Mouse (Mus musculus) G1E (cell line): ENCODE data around the gene Fancc. TPM values are rescaled to one million over a fixed set of nuclear protein-coding genes. Genes with fewer than 3 reads are reported as not detected.

Source experiments
- ATAC-seq: 2 replicates; pipeline ENCODE4 v1.8.0; 2016; ENCODE audit warnings: mild to moderate bottlenecking; ENCODE audit not compliant: insufficient number of reproducible peaks, poor library complexity, low FRiP score, severe bottlenecking; ENCODE audit errors: extremely low read depth
- DNase-seq: peaks from one replicate; pipeline ENCODE4 v3.0.0; 2012; ENCODE audit warnings: low spot score
- H3K27me3 ChIP-seq: 2 replicates; pipeline ENCODE4 v1.6.1; 2012; ENCODE audit warnings: mild to moderate bottlenecking, low read length, inconsistent platforms; ENCODE audit not compliant: insufficient read depth
- H3K36me3 ChIP-seq: replicated peaks from 2 replicates; pipeline ENCODE3; 2012; ENCODE audit warnings: mild to moderate bottlenecking, inconsistent platforms
- H3K4me1 ChIP-seq: 2 replicates; pipeline ENCODE4 v1.6.1; 2012; ENCODE audit warnings: low read depth, low read length, inconsistent platforms, mixed read lengths; ENCODE audit not compliant: insufficient read depth
- H3K4me3 ChIP-seq: 2 replicates; pipeline ENCODE4 v1.5.1; 2012; ENCODE audit warnings: low read depth, mild to moderate bottlenecking, inconsistent platforms, low read length, moderate library complexity, mixed read lengths
- H3K9me3 ChIP-seq: replicated peaks from 2 replicates; pipeline ENCODE4 v1.6.1; 2012; ENCODE audit warnings: inconsistent platforms
- CTCF ChIP-seq: IDR thresholded peaks from 2 replicates; pipeline ENCODE4 v1.5.1; 2012; ENCODE audit warnings: low read depth, low read length, inconsistent platforms, mixed read lengths
- GATA1 ChIP-seq: IDR thresholded peaks from 2 replicates; pipeline ENCODE4 v1.6.1; 2012; ENCODE audit warnings: borderline replicate concordance, low read length, inconsistent platforms, mixed read lengths
- GATA2 ChIP-seq: IDR thresholded peaks from 2 replicates; pipeline ENCODE4 v1.6.1; 2012; ENCODE audit warnings: low read depth, low read length, inconsistent platforms, borderline replicate concordance
- POLR2AphosphoS5 ChIP-seq: IDR thresholded peaks from 2 replicates; pipeline ENCODE4 v1.6.1; 2012; ENCODE audit warnings: low read depth, low read length, inconsistent platforms; ENCODE audit not compliant: insufficient replicate concordance
- TAL1 ChIP-seq: conservative IDR thresholded peaks from 2 replicates; pipeline ENCODE4 v1.6.1; 2012; ENCODE audit warnings: low read depth, low read length, inconsistent platforms, mixed read lengths
- polyA plus RNA-seq: library from polyadenylated mRNA; stranded (reverse); fragments of >175 nt; gene quantifications from 2 replicates; pipeline ENCODE4 v1.2.3, GENCODE M21; 2012
- total RNA-seq, 2 experiments: library from RNA; stranded (forward) in 1 of 2; stranded (reverse) in 1 of 2; fragments of 200-1000 nt in 1 of 2; fragments of >200 nt in 1 of 2; fragmentation: Nextera tagmentation in 1 of 2; gene quantifications; 2 replicates each; pipeline ENCODE4 v1.2.3; 2014 to 2017

Fancc gene
- total and polyA plus RNA-seq, 3 experiments: 2.7 to 13.7 (median 6.8) TPM

GRCm38 (mm10) chr13:63262168-63262957 is 234.7 kb downstream of the Fancc start:
- H3K9me3 ChIP-seq: no peaks in the 10 kb centered on the region

DNA sequence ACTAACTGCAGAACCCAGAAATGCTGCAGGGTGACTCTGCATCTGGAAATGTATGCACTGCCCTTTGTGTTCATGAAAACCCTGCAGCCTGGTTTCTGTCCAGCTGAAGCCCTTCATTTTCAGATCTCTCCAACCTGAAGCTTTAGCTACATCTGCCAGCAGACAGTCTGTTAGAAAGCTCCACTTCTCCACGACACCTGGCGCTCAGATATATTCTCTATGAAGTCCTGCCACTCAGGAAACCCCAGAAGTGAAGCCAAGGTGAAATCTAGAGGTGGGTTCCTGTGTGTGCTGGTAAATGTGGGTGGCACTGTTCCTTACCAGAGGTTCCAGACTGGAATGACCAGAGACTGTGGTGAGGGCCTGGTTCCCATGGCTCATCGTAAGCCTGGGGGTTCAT is 235.4 kb downstream of the Fancc start:
- Histone ChIP-seq H3K36me3 (peaks cover 85% of the 10 kb centered on the region), H3K4me1 (no peaks in the 10 kb centered on the region), H3K9me3 (no peaks in the 10 kb centered on the region), H3K4me3 (no peak overlapping the region), H3K27me3 (no peaks in the 10 kb centered on the region)
- ATAC-seq (no peak), DNase-seq (no peak)
- TF ChIP-seq CTCF (no peak), GATA2 (no peak), TAL1 (no peak), GATA1 (no peak), POLR2AphosphoS5 (no peak)

More at GRCm38 (mm10) chr13:63262168-63262957, 234.7 kb downstream of the Fancc start:
- Histone ChIP-seq H3K27me3 (no peaks in the 10 kb centered on the region), H3K36me3 (peaks cover 85% of the 10 kb centered on the region), H3K4me1 (no peaks in the 10 kb centered on the region), H3K4me3 (no peak overlapping the region)
- ATAC-seq (no peak), DNase-seq (no peak)
- TF ChIP-seq POLR2AphosphoS5: no peak
- no peak for TF ChIP-seq GATA1
- TF ChIP-seq CTCF: no peak
- TF ChIP-seq TAL1: no peak

DNA sequence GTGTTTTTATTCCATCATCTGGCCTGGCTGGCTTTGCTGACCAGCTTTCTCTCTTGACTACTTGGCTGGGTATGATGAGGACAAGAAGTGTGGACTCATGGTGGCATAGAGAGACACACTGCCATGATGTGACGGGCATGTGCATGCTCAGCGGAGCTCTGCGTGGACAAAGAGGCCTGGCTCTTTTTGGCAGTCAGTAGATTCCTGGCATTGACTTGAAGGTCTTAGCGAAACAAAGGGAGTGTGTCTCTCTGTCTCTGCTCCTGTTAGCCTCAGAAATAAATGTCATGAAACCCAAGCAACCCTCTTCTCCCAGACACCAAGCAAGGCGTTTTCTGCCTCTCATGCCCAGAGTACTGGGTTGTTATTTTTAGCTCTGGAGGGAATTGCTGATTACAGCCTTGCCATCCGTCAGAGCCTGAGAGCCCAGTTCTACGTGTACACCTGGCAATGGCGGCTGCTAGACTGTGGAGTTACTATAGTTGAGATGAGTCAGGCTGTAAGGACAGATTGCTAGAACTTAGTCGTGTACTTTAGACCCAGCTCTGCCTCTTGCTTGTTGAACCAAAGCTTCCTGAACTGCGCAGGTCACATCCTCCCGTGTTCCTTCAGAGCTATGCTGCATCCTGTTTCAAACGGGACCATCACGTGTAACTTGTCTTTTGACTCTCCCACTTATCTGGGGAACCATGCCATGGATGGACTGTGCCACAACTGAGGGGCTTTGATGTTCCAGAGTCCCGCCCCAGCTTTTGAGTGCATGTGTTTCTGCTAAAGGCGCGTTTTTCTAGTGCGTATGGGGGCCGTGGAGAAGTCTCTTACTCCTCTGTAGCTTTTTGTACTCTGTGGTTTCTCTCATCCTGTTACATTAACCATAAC is 236.1 kb downstream of the Fancc start:
- no peaks in the 10 kb centered on the region for H3K4me1 ChIP-seq
- no peaks in the 10 kb centered on the region for H3K27me3 ChIP-seq
- TF ChIP-seq TAL1 (no peak), CTCF (no peak), GATA2 (no peak), GATA1 (no peak)
- ATAC-seq (no peak), DNase-seq (no peak)
- no peaks in the 10 kb centered on the region for H3K9me3 ChIP-seq
- no peak overlapping the region for H3K4me3 ChIP-seq
- H3K36me3 ChIP-seq: peaks cover 82% of the 10 kb centered on the region

DNA sequence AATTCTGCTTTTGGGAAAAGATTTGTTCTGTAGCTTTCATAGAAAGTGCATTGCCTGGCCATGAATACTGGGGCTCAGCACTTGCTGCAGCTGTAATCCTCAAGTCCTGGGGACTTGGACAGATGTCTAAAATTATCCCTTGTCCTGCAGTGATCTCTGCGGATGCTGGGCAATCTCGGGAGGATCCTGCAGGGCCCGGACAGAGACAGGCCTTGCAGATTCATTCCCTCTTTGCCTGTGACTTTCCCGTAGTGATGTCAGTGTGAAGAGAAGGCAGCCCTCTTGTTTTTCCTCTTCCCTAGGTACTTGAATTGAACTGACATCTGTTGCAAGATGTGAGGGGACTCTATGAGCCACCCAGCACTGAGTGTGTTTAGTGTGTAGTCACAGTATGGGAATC is 236.9 kb downstream of the Fancc start:
- no peaks in the 10 kb centered on the region for H3K9me3 ChIP-seq
- ATAC-seq (no peak), DNase-seq (no peak)
- TF ChIP-seq GATA1: no peak
- TF ChIP-seq CTCF: no peak
- TF ChIP-seq POLR2AphosphoS5: no peak
- no peak for TF ChIP-seq GATA2
- TF ChIP-seq TAL1: no peak
- H3K36me3 ChIP-seq: peaks cover 84% of the 10 kb centered on the region
- H3K27me3 ChIP-seq: no peaks in the 10 kb centered on the region
- no peaks in the 10 kb centered on the region for H3K4me1 ChIP-seq
- no peak overlapping the region for H3K4me3 ChIP-seq

GRCm38 (mm10) chr13:63258671-63259070 is 238.4 kb downstream of the Fancc start:
- TF ChIP-seq GATA2: no peak
- no peak for TF ChIP-seq TAL1
- no peak for TF ChIP-seq POLR2AphosphoS5
- TF ChIP-seq CTCF: no peak
- no peak for TF ChIP-seq GATA1
- no peak overlapping the region for H3K4me3 ChIP-seq
- DNase-seq (no peak), ATAC-seq (no peak)
- H3K27me3 ChIP-seq: no peaks in the 10 kb centered on the region
- H3K4me1 ChIP-seq: no peaks in the 10 kb centered on the region
- H3K9me3 ChIP-seq: no peaks in the 10 kb centered on the region
- peaks cover 87% of the 10 kb centered on the region for H3K36me3 ChIP-seq

- Histone ChIP-seq H3K27me3 (no peaks in the 10 kb centered on the region), H3K36me3 (peaks cover 87% of the 10 kb centered on the region), H3K4me3 (no peak overlapping the region), H3K9me3 (no peaks in the 10 kb centered on the region), H3K4me1 (peaks cover 1% of the 10 kb centered on the region)
- no peak for TF ChIP-seq CTCF
- TF ChIP-seq POLR2AphosphoS5: no peak
- TF ChIP-seq TAL1: no peak
- TF ChIP-seq GATA2: no peak
- no peak for TF ChIP-seq GATA1
- DNase-seq (no peak), ATAC-seq (no peak)
These were observed 238.9 kb downstream of the Fancc start for GRCm38 (mm10) chr13:63258167-63258582.
